Mouse (Mus musculus): ENCODE results near the gene Rnf121. TPM values are rescaled to one million over a fixed set of nuclear protein-coding genes. Genes with fewer than 3 reads are reported as not detected.

Gene Rnf121
- polyA plus RNA-seq, 1 experiment from 2014 or later, result 35.5 TPM

GRCm38 (mm10) chr7:101994241-101994640 lies 71.0 kb downstream of the Rnf121 start:
- Histone ChIP-seq H3K36me3 (ENCODE audit: control insufficient read depth, insufficient read depth, low read length) (peaks cover 44% of the 10 kb centered on the region), H3K9me3 (ENCODE audit: control insufficient read depth, low read length) (no peaks in the 10 kb centered on the region), H3K27me3 (replicated peaks; ENCODE audit: control insufficient read depth, insufficient read depth, low read length) (no peaks in the 10 kb centered on the region), H3K9ac (ENCODE audit: low read depth, low read length) (no peak overlapping the region), H3K4me3 (ENCODE audit: low read length) (no peak overlapping the region), H3K27ac (ENCODE audit: low read length) (no peak overlapping the region), H3K4me1 (ENCODE audit: control insufficient read depth, insufficient read depth, low read length) (no peaks in the 10 kb centered on the region), H3K4me2 (ENCODE audit: low read depth, low read length) (no peak overlapping the region)
- 85% methylated on average over 3 of the region's 3 CpGs for WGBS
- ATAC-seq, result no peak

GRCm38 (mm10) chr7:101985081-101985480 lies 80.2 kb downstream of the Rnf121 start:
- no peak overlapping the region for H3K4me2 ChIP-seq (ENCODE audit: low read depth, low read length)
- ATAC-seq, result no peak
- no peak overlapping the region for H3K27ac ChIP-seq (ENCODE audit: low read length)
- H3K27me3 ChIP-seq (replicated peaks; ENCODE audit: control insufficient read depth, insufficient read depth, low read length), result no peaks in the 10 kb centered on the region
- H3K4me1 ChIP-seq (ENCODE audit: control insufficient read depth, insufficient read depth, low read length), result no peaks in the 10 kb centered on the region
- no peak overlapping the region for H3K9ac ChIP-seq (ENCODE audit: low read depth, low read length)
- no peak overlapping the region for H3K4me3 ChIP-seq (ENCODE audit: low read length)
- WGBS, result 93% methylated on average over 3 of the region's 3 CpGs
- peaks cover 6% of the 10 kb centered on the region; the same call in 1 of the 2 replicates for H3K36me3 ChIP-seq (ENCODE audit: control insufficient read depth, insufficient read depth, low read length)
- H3K9me3 ChIP-seq (ENCODE audit: control insufficient read depth, low read length), result no peaks in the 10 kb centered on the region

GRCm38 (mm10) chr7:101982735-101983134 lies 82.5 kb downstream of the Rnf121 start:
- Histone ChIP-seq H3K27ac (ENCODE audit: low read length) (no peak overlapping the region), H3K36me3 (ENCODE audit: control insufficient read depth, insufficient read depth, low read length) (peaks cover 2% of the 10 kb centered on the region; the same call in 1 of the 2 replicates), H3K4me1 (ENCODE audit: control insufficient read depth, insufficient read depth, low read length) (no peaks in the 10 kb centered on the region), H3K27me3 (replicated peaks; ENCODE audit: control insufficient read depth, insufficient read depth, low read length) (no peaks in the 10 kb centered on the region), H3K9me3 (ENCODE audit: control insufficient read depth, low read length) (no peaks in the 10 kb centered on the region), H3K9ac (ENCODE audit: low read depth, low read length) (no peak overlapping the region), H3K4me2 (ENCODE audit: low read depth, low read length) (no peak overlapping the region), H3K4me3 (ENCODE audit: low read length) (no peak overlapping the region)
- WGBS, result 67% methylated on average over 1 of the region's 1 CpGs
- peak; percentile 50 for ATAC-seq

- Histone ChIP-seq H3K4me3 (ENCODE audit: low read length) (no peak overlapping the region), H3K9me3 (ENCODE audit: control insufficient read depth, low read length) (no peaks in the 10 kb centered on the region), H3K4me2 (ENCODE audit: low read depth, low read length) (no peak overlapping the region), H3K9ac (ENCODE audit: low read depth, low read length) (no peak overlapping the region), H3K27ac (ENCODE audit: low read length) (no peak overlapping the region), H3K4me1 (ENCODE audit: control insufficient read depth, insufficient read depth, low read length) (peaks cover 30% of the 10 kb centered on the region), H3K36me3 (ENCODE audit: control insufficient read depth, insufficient read depth, low read length) (0 out of 2 replicates have a peak, but pooled peaks cover 3% of the 10 kb centered on the region), H3K27me3 (replicated peaks; ENCODE audit: control insufficient read depth, insufficient read depth, low read length) (no peaks in the 10 kb centered on the region)
- 33% methylated on average over 2 of the region's 2 CpGs for WGBS
- ATAC-seq, result no peak
These were observed 90.8 kb downstream of the Rnf121 start for GRCm38 (mm10) chr7:101974505-101974904.

- peak overlapping the region; percentile 20; the same call in 1 of the 2 replicates for H3K4me2 ChIP-seq (ENCODE audit: low read depth, low read length)
- H3K4me3 ChIP-seq (ENCODE audit: low read length), result no peak overlapping the region
- H3K9ac ChIP-seq (ENCODE audit: low read depth, low read length), result no peak overlapping the region
- no peak for ATAC-seq
- 61% methylated on average over 3 of the region's 3 CpGs for WGBS
- H3K4me1 ChIP-seq (ENCODE audit: control insufficient read depth, insufficient read depth, low read length), result peaks cover 34% of the 10 kb centered on the region
- H3K27ac ChIP-seq (ENCODE audit: low read length), result peak overlapping the region; percentile 57; the same call in 1 of the 2 replicates
- H3K36me3 ChIP-seq (ENCODE audit: control insufficient read depth, insufficient read depth, low read length), result 0 out of 2 replicates have a peak, but pooled peaks cover 3% of the 10 kb centered on the region
- H3K27me3 ChIP-seq (replicated peaks; ENCODE audit: control insufficient read depth, insufficient read depth, low read length), result no peaks in the 10 kb centered on the region
- H3K9me3 ChIP-seq (ENCODE audit: control insufficient read depth, low read length), result no peaks in the 10 kb centered on the region
These were observed 91.5 kb downstream of the Rnf121 start for GRCm38 (mm10) chr7:101973730-101974129.

GRCm38 (mm10) chr7:101971721-101972120 lies 93.5 kb downstream of the Rnf121 start:
- Histone ChIP-seq H3K4me3 (ENCODE audit: low read length) (peak overlapping the region; percentile 79), H3K27ac (ENCODE audit: low read length) (peak overlapping the region; percentile 100), H3K4me1 (ENCODE audit: control insufficient read depth, insufficient read depth, low read length) (peaks cover 41% of the 10 kb centered on the region), H3K36me3 (ENCODE audit: control insufficient read depth, insufficient read depth, low read length) (0 out of 2 replicates have a peak, but pooled peaks cover 3% of the 10 kb centered on the region), H3K4me2 (ENCODE audit: low read depth, low read length) (peak overlapping the region; percentile 83), H3K27me3 (replicated peaks; ENCODE audit: control insufficient read depth, insufficient read depth, low read length) (no peaks in the 10 kb centered on the region), H3K9ac (ENCODE audit: low read depth, low read length) (peak overlapping the region; percentile 89), H3K9me3 (ENCODE audit: control insufficient read depth, low read length) (no peaks in the 10 kb centered on the region)
- no peak for ATAC-seq
- WGBS, result 33% methylated on average over 2 of the region's 2 CpGs

GRCm38 (mm10) chr7:101970821-101971461 lies 94.3 kb downstream of the Rnf121 start:
- WGBS, result 2% methylated on average over 19 of the region's 19 CpGs
- no peaks in the 10 kb centered on the region for H3K27me3 ChIP-seq (replicated peaks; ENCODE audit: control insufficient read depth, insufficient read depth, low read length)
- H3K4me2 ChIP-seq (ENCODE audit: low read depth, low read length), result peak overlapping the region; percentile 83
- H3K4me1 ChIP-seq (ENCODE audit: control insufficient read depth, insufficient read depth, low read length), result peaks cover 41% of the 10 kb centered on the region
- H3K27ac ChIP-seq (ENCODE audit: low read length), result peak overlapping the region; percentile 100
- ATAC-seq, result peak; percentile 54
- peak overlapping the region; percentile 79 for H3K4me3 ChIP-seq (ENCODE audit: low read length)
- H3K9me3 ChIP-seq (ENCODE audit: control insufficient read depth, low read length), result no peaks in the 10 kb centered on the region
- H3K9ac ChIP-seq (ENCODE audit: low read depth, low read length), result peak overlapping the region; percentile 89
- 0 out of 2 replicates have a peak, but pooled peaks cover 3% of the 10 kb centered on the region for H3K36me3 ChIP-seq (ENCODE audit: control insufficient read depth, insufficient read depth, low read length)

GRCm38 (mm10) chr7:101970429-101970775 lies 94.9 kb downstream of the Rnf121 start:
- 1% methylated on average over 17 of the region's 17 CpGs for WGBS
- Histone ChIP-seq H3K4me1 (ENCODE audit: control insufficient read depth, insufficient read depth, low read length) (peaks cover 41% of the 10 kb centered on the region), H3K36me3 (ENCODE audit: control insufficient read depth, insufficient read depth, low read length) (0 out of 2 replicates have a peak, but pooled peaks cover 3% of the 10 kb centered on the region)

GRCm38 (mm10) chr7:101969694-101970428 lies 95.4 kb downstream of the Rnf121 start:
- peak; percentile 92 for ATAC-seq
- peak overlapping the region; percentile 79 for H3K4me3 ChIP-seq (ENCODE audit: low read length)
- peak overlapping the region; percentile 100 for H3K27ac ChIP-seq (ENCODE audit: low read length)
- H3K27me3 ChIP-seq (replicated peaks; ENCODE audit: control insufficient read depth, insufficient read depth, low read length), result no peaks in the 10 kb centered on the region
- H3K9ac ChIP-seq (ENCODE audit: low read depth, low read length), result peak overlapping the region; percentile 89
- no peaks in the 10 kb centered on the region for H3K36me3 ChIP-seq (ENCODE audit: control insufficient read depth, insufficient read depth, low read length)
- under 1% methylated on average over 48 of the region's 53 CpGs for WGBS
- peak overlapping the region; percentile 83 for H3K4me2 ChIP-seq (ENCODE audit: low read depth, low read length)
- H3K9me3 ChIP-seq (ENCODE audit: control insufficient read depth, low read length), result no peaks in the 10 kb centered on the region
- H3K4me1 ChIP-seq (ENCODE audit: control insufficient read depth, insufficient read depth, low read length), result peaks cover 40% of the 10 kb centered on the region

More at GRCm38 (mm10) chr7:101970429-101970775, 94.9 kb downstream of the Rnf121 start:
- H3K9me3 ChIP-seq (ENCODE audit: control insufficient read depth, low read length), result no peaks in the 10 kb centered on the region
- peak overlapping the region; percentile 100 for H3K27ac ChIP-seq (ENCODE audit: low read length)
- peak overlapping the region; percentile 83 for H3K4me2 ChIP-seq (ENCODE audit: low read depth, low read length)
- H3K27me3 ChIP-seq (replicated peaks; ENCODE audit: control insufficient read depth, insufficient read depth, low read length), result no peaks in the 10 kb centered on the region
- peak; percentile 76 for ATAC-seq
- peak overlapping the region; percentile 89 for H3K9ac ChIP-seq (ENCODE audit: low read depth, low read length)
- peak overlapping the region; percentile 79 for H3K4me3 ChIP-seq (ENCODE audit: low read length)
